Comparison of ENCODE assay signal across 19 mouse cellular contexts in genomic region chr6:128526601-128527000, GRCm38 (mm10). TPM values are rescaled to one million over a fixed set of nuclear protein-coding genes. Genes with fewer than 3 reads are reported as not detected.
"Had no signal": no experiment of that assay in that cellular context is flagged by ENCODE, and none has a peak within 500 bp of the region (broad histone marks: within the 10 kb centered on the region; RNA-seq: fewer than 3 reads in every experiment).

Gene Pzp, minus strand, starts transcription at chr6:128526720.

- H3K27me3 ChIP-seq: intestine, embryonic 15.5 days; limb, embryonic 13.5 days; midbrain, embryonic 13.5 days had no signal

- H3K27ac ChIP-seq: intestine, embryonic 15.5 days; layer of hippocampus, adult 2 months; limb, embryonic 13.5 days; midbrain, embryonic 13.5 days had no signal

- DNase-seq: kidney, adult 18-20 months; kidney, postnatal 10 days; kidney, postnatal 4 days; left cerebral cortex, postnatal 4 days; lung, adult 2 months; right cerebral cortex, adult 18-20 months; right cerebral cortex, postnatal 25 days; thymus, postnatal 36 days had no signal

- H3K4me3 ChIP-seq: intestine, embryonic 15.5 days; layer of hippocampus, adult 2 months; limb, embryonic 13.5 days; midbrain, embryonic 13.5 days had no signal

- H3K4me2 ChIP-seq: intestine, embryonic 15.5 days; limb, embryonic 13.5 days; midbrain, embryonic 13.5 days had no signal

- H3K4me1 ChIP-seq: intestine, embryonic 15.5 days; limb, embryonic 13.5 days; midbrain, embryonic 13.5 days had no signal

- H3K9ac ChIP-seq: intestine, embryonic 15.5 days; limb, embryonic 13.5 days; midbrain, embryonic 13.5 days had no signal

- H3K36me3 ChIP-seq: intestine, embryonic 15.5 days; limb, embryonic 13.5 days; midbrain, embryonic 13.5 days had no signal

- H3K9me3 ChIP-seq: intestine, embryonic 15.5 days; midbrain, embryonic 13.5 days had no signal

- ATAC-seq: lung, postnatal 0 days; midbrain, embryonic 13.5 days had no signal

RNA-seq across cellular contexts. Expression of gene Pzp, which starts in this region (rescaled TPM):
- total RNA-seq: layer of hippocampus, adult 2 months; layer of hippocampus, postnatal 10 days; left cerebral cortex, adult 18-20 months; megakaryocyte progenitor cell, adult 5-6 weeks; midbrain, postnatal 0 days had no signal
- polyA plus RNA-seq: limb, embryonic 13.5 days; midbrain, embryonic 13.5 days; midbrain, postnatal 0 days; small intestine, adult 2 months; thymus, postnatal 0 days had no signal
